Mouse (Mus musculus) limb, embryonic 15.5 days (tissue): ENCODE results near the gene D430041D05Rik. TPM values are rescaled to one million over a fixed set of nuclear protein-coding genes. Genes with fewer than 3 reads are reported as not detected.

Experiments
- ATAC-seq: fragments of 200-750 bp; cut with Nextera tagmentation; 2 replicates; pipeline ENCODE4 v1.8.0; 2017; ENCODE audit warnings: low read depth, moderate TSS enrichment; ENCODE audit not compliant: insufficient number of reproducible peaks, low FRiP score, low TSS enrichment
- H3K27ac ChIP-seq: fragments of 300-500 bp; sonication (generic); 2 replicates; pipeline ENCODE4 v1.5.1; 2015; ENCODE audit warnings: moderate library complexity, mild to moderate bottlenecking, inconsistent platforms
- H3K27me3 ChIP-seq: fragments of 300-500 bp; sonication (generic); 2 replicates; pipeline ENCODE4 v1.6.1; 2015; ENCODE audit warnings: inconsistent platforms
- H3K36me3 ChIP-seq: fragments of 300-500 bp; sonication (generic); 2 replicates; pipeline ENCODE4 v1.6.1; 2015; ENCODE audit warnings: inconsistent platforms
- H3K4me1 ChIP-seq: fragments of 300-500 bp; sonication (generic); 2 replicates; pipeline ENCODE4 v1.6.1; 2015; ENCODE audit warnings: inconsistent platforms
- H3K4me2 ChIP-seq: fragments of 300-500 bp; sonication (generic); 2 replicates; pipeline ENCODE4 v1.6.1; 2015; ENCODE audit warnings: mild to moderate bottlenecking, inconsistent platforms
- H3K4me3 ChIP-seq: fragments of 300-500 bp; sonication (generic); 2 replicates; pipeline ENCODE4 v1.5.1; 2015; ENCODE audit warnings: mild to moderate bottlenecking, inconsistent platforms
- H3K9ac ChIP-seq: fragments of 300-500 bp; sonication (generic); 2 replicates; pipeline ENCODE4 v1.6.1; 2015; ENCODE audit warnings: inconsistent platforms
- H3K9me3 ChIP-seq: fragments of 300-500 bp; sonication (generic); 2 replicates; pipeline ENCODE4 v1.6.1; 2016; ENCODE audit warnings: inconsistent platforms
- WGBS: fragments of 180-500 bp; shearing (Covaris S2); methylation state at CpG from one replicate; pipeline ENCODE4 v1.1.7; 2015; 5-methylcytosine and 5-hydroxymethylcytosine counted together
- polyA plus RNA-seq: library from polyadenylated mRNA; unstranded; fragments of >200 nt; fragmentation: Nextera tagmentation; extraction: Ambion mirVana; gene quantifications from 2 replicates; pipeline ENCODE4 v1.2.1, GENCODE M21; 2015

D430041D05Rik gene
- polyA plus RNA-seq, 1 experiment from 2014 or later, result 0.87 TPM

DNA sequence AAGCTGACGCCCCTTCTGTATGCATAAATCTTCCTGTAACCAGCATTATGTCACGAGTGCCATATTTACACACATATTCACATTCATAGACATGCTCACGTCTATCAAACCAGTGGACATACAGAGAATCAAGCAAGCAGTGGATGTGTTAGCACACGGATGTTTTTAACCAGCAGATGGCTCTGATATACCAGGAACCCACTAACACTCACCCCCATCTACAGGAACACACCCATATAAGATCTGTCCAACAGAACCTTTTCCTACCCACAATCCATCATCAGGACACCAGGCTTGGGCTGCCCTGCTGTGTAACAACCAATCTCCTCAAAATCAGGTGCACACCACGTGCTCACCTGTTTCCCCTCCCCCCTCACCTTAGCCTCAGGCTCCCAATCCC lies 76.9 kb downstream of the D430041D05Rik start:
- no peak for ATAC-seq
- no peaks in the 10 kb centered on the region for H3K36me3 ChIP-seq
- H3K9ac ChIP-seq, result no peak overlapping the region
- no peak overlapping the region for H3K27ac ChIP-seq
- no peaks in the 10 kb centered on the region for H3K27me3 ChIP-seq
- H3K4me3 ChIP-seq, result no peak overlapping the region
- 0 out of 2 replicates have a peak, but pooled peaks cover 2% of the 10 kb centered on the region for H3K4me1 ChIP-seq
- H3K9me3 ChIP-seq, result no peaks in the 10 kb centered on the region
- H3K4me2 ChIP-seq, result no peak overlapping the region
- 61% methylated on average over 5 of the region's 5 CpGs for WGBS

GRCm38 (mm10) chr2:104332707-104333106 lies 78.1 kb downstream of the D430041D05Rik start:
- 32% methylated on average over 4 of the region's 4 CpGs for WGBS

DNA sequence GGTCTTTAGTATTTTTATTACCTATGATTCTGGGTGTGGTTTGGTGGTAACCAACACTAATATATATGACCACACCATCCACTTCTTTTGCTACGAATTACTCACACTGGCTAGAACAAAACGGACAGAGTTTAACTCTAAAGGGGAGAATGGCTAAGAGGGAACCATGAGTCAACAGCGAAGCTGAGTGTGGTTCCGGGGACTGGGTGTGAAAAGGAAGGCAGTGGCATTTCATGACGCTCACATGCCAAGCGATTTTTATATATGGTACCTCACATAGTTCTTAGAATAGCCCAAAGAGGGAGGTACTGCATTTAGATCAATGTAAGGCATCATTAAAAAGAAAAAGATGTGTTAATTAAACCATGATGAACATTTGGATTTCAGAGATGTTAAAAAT lies 79.6 kb downstream of the D430041D05Rik start:
- no peak for ATAC-seq
- no peaks in the 10 kb centered on the region for H3K36me3 ChIP-seq
- no peak overlapping the region for H3K4me2 ChIP-seq
- 0 out of 2 replicates have a peak, but pooled peaks cover 2% of the 10 kb centered on the region for H3K4me1 ChIP-seq
- no peak overlapping the region for H3K9ac ChIP-seq
- H3K27me3 ChIP-seq, result no peaks in the 10 kb centered on the region
- no peak overlapping the region for H3K27ac ChIP-seq
- 72% methylated on average over 6 of the region's 6 CpGs for WGBS
- no peak overlapping the region for H3K4me3 ChIP-seq
- no peaks in the 10 kb centered on the region for H3K9me3 ChIP-seq

More at GRCm38 (mm10) chr2:104332707-104333106, 78.1 kb downstream of the D430041D05Rik start:
- no peak overlapping the region for H3K4me3 ChIP-seq
- ATAC-seq, result no peak
- no peaks in the 10 kb centered on the region for H3K27me3 ChIP-seq
- H3K9me3 ChIP-seq, result no peaks in the 10 kb centered on the region
- H3K27ac ChIP-seq, result no peak overlapping the region
- no peak overlapping the region for H3K9ac ChIP-seq
- H3K4me2 ChIP-seq, result no peak overlapping the region
- H3K4me1 ChIP-seq, result 0 out of 2 replicates have a peak, but pooled peaks cover 2% of the 10 kb centered on the region
- H3K36me3 ChIP-seq, result no peaks in the 10 kb centered on the region

DNA sequence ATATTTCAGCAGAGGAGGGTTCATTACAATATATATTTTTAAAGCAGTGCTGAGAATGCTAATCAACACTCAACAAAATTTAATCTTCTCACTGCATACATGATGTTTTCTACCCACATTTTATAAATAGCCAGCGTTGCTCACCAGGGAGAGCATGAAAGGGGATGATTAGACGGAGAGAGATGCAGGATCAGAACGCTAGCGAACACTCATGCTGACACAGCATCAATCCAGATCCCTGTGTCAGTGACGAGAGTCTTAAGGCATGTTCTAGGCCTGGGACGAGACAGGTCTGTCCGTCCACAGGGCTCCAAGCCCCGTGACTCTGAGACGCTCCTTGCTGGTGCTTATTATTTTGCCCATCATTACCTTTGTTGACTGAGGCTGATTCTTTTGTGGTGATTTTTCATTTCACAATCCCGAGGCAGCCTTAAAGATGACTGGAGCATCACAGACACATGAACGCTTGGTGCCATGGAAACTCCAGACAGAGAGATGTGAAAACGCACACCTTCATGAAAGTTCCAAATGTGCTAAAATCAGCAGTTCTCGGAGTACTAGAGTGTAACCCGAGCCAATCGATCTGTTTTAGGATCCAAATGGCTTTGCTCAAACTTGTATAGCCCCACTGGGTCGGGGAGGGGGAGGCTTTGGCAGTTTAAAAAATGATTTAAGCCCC lies 83.6 kb downstream of the D430041D05Rik start:
- no peak for ATAC-seq
- no peak overlapping the region for H3K9ac ChIP-seq
- WGBS, result 55% methylated on average over 16 of the region's 16 CpGs
- H3K27ac ChIP-seq, result no peak overlapping the region
- no peaks in the 10 kb centered on the region for H3K36me3 ChIP-seq
- H3K9me3 ChIP-seq, result no peaks in the 10 kb centered on the region
- no peaks in the 10 kb centered on the region for H3K27me3 ChIP-seq
- H3K4me1 ChIP-seq, result 0 out of 2 replicates have a peak, but pooled peaks cover 2% of the 10 kb centered on the region
- H3K4me2 ChIP-seq, result no peak overlapping the region
- H3K4me3 ChIP-seq, result no peak overlapping the region

DNA sequence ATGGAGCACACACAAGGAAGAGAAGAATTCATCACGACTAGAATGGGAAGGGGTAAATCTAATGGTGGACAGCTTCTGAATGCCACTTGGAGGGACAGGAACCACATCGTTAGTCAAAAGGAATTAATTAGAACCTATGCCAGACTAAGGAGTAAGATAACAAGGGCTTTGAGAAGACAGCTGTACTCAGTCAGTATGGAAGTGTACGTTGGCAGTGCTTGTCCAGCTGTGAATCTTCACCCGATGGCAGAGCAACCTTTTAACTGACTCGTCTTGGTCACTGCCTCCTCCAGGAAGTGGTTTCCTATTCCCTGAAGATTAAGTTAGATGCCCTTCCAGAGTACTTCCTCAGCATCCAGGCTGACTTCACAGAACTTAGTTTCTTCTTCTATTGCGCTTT lies 87.0 kb downstream of the D430041D05Rik start:
- Histone ChIP-seq H3K4me3 (no peak overlapping the region), H3K27ac (no peak overlapping the region), H3K4me1 (peaks cover 4% of the 10 kb centered on the region; the same call in 1 of the 2 replicates), H3K4me2 (no peak overlapping the region), H3K36me3 (no peaks in the 10 kb centered on the region), H3K27me3 (no peaks in the 10 kb centered on the region), H3K9ac (no peak overlapping the region), H3K9me3 (no peaks in the 10 kb centered on the region)
- 71% methylated on average over 6 of the region's 6 CpGs for WGBS
- no peak for ATAC-seq

- 82% methylated on average over 5 of the region's 5 CpGs for WGBS
- no peak for ATAC-seq
- Histone ChIP-seq H3K4me3 (no peak overlapping the region), H3K9ac (no peak overlapping the region), H3K27me3 (no peaks in the 10 kb centered on the region), H3K4me2 (no peak overlapping the region), H3K36me3 (no peaks in the 10 kb centered on the region), H3K9me3 (no peaks in the 10 kb centered on the region), H3K27ac (no peak overlapping the region), H3K4me1 (peaks cover 8% of the 10 kb centered on the region; the same call in 1 of the 2 replicates)
Measured at GRCm38 (mm10) chr2:104323351-104323750, 87.5 kb downstream of the D430041D05Rik start.

- H3K36me3 ChIP-seq, result no peaks in the 10 kb centered on the region
- ATAC-seq, result no peak
- H3K4me1 ChIP-seq, result peaks cover 11% of the 10 kb centered on the region; the same call in 1 of the 2 replicates
- H3K4me2 ChIP-seq, result no peak overlapping the region
- no peak overlapping the region for H3K27ac ChIP-seq
- H3K4me3 ChIP-seq, result no peak overlapping the region
- no peaks in the 10 kb centered on the region for H3K27me3 ChIP-seq
- 82% methylated on average over 13 of the region's 13 CpGs for WGBS
- no peak overlapping the region for H3K9ac ChIP-seq
- H3K9me3 ChIP-seq, result no peaks in the 10 kb centered on the region
Measured at GRCm38 (mm10) chr2:104320061-104320624, 90.7 kb downstream of the D430041D05Rik start.

- no peaks in the 10 kb centered on the region for H3K9me3 ChIP-seq
- no peak overlapping the region for H3K9ac ChIP-seq
- H3K4me3 ChIP-seq, result no peak overlapping the region
- peaks cover 11% of the 10 kb centered on the region; the same call in 1 of the 2 replicates for H3K4me1 ChIP-seq
- WGBS, result 96% methylated on average over 10 of the region's 10 CpGs
- ATAC-seq, result no peak; the same call in 1 of the 2 replicates
- no peak overlapping the region for H3K4me2 ChIP-seq
- no peak overlapping the region for H3K27ac ChIP-seq
- H3K36me3 ChIP-seq, result no peaks in the 10 kb centered on the region
- no peaks in the 10 kb centered on the region for H3K27me3 ChIP-seq
Measured at GRCm38 (mm10) chr2:104319443-104319842, 91.4 kb downstream of the D430041D05Rik start.

GRCm38 (mm10) chr2:104318881-104319280 lies 91.9 kb downstream of the D430041D05Rik start:
- H3K27me3 ChIP-seq, result no peaks in the 10 kb centered on the region
- ATAC-seq, result no peak; the same call in 1 of the 2 replicates
- H3K27ac ChIP-seq, result no peak overlapping the region
- no peaks in the 10 kb centered on the region for H3K36me3 ChIP-seq
- 23% methylated on average over 8 of the region's 8 CpGs for WGBS
- H3K4me3 ChIP-seq, result no peak overlapping the region
- peaks cover 11% of the 10 kb centered on the region; the same call in 1 of the 2 replicates for H3K4me1 ChIP-seq
- no peaks in the 10 kb centered on the region for H3K9me3 ChIP-seq
- no peak overlapping the region for H3K4me2 ChIP-seq
- H3K9ac ChIP-seq, result no peak overlapping the region

DNA sequence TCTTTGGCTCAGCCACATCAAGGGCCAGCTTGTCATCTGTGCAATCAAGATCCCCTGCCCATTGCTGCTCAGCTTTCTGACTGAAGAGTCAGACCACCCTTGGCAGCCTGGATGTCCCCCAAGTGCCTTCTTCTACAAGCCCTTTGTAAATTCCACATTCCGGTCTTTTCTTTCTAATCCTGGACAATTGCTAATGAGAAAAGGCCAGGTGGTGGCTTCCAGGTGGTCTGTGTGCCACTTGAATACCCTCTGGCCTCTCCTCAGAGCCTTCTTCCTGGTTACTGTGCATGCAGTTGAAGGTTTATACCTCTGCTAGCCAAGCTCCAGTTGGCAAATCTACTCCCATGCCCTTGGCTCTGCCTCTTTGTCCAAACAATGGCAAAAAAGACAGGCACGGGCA lies 92.6 kb downstream of the D430041D05Rik start:
- no peaks in the 10 kb centered on the region for H3K36me3 ChIP-seq
- H3K4me3 ChIP-seq, result no peak overlapping the region
- H3K27me3 ChIP-seq, result no peaks in the 10 kb centered on the region
- no peak overlapping the region for H3K27ac ChIP-seq
- H3K4me1 ChIP-seq, result peaks cover 11% of the 10 kb centered on the region; the same call in 1 of the 2 replicates
- ATAC-seq, result no peak
- H3K9me3 ChIP-seq, result no peaks in the 10 kb centered on the region
- no peak overlapping the region for H3K9ac ChIP-seq
- WGBS, result 59% methylated on average over 2 of the region's 2 CpGs
- no peak overlapping the region for H3K4me2 ChIP-seq

- Histone ChIP-seq H3K4me2 (no peak overlapping the region), H3K4me3 (no peak overlapping the region), H3K27ac (no peak overlapping the region), H3K36me3 (no peaks in the 10 kb centered on the region), H3K9me3 (no peaks in the 10 kb centered on the region), H3K9ac (no peak overlapping the region), H3K27me3 (no peaks in the 10 kb centered on the region), H3K4me1 (peaks cover 11% of the 10 kb centered on the region; the same call in 1 of the 2 replicates)
- no peak for ATAC-seq
- 52% methylated on average over 6 of the region's 6 CpGs for WGBS
Measured at GRCm38 (mm10) chr2:104317631-104318030, 93.2 kb downstream of the D430041D05Rik start.

DNA sequence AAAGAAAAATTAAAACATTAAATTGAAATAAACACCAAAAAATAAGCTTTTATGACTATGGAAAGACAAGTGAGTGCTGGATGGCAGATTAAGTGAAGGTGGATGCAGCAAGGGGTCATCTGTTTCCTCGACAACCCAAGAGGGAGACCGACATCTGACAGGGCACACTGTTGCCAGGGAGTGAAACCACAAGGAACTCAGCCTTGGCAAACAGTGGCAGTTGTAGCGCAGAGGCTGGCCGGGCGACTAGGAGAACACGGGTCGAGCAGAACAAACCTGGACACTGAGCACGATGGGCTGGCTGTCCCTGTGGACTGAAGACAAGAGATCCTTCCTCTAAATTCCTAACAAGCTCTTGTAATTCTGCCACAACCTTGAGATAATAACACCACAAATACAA lies 94.3 kb downstream of the D430041D05Rik start:
- ATAC-seq, result no peak
- H3K4me2 ChIP-seq, result no peak overlapping the region
- H3K4me1 ChIP-seq, result peaks cover 11% of the 10 kb centered on the region; the same call in 1 of the 2 replicates
- H3K4me3 ChIP-seq, result no peak overlapping the region
- H3K9me3 ChIP-seq, result no peaks in the 10 kb centered on the region
- no peak overlapping the region for H3K27ac ChIP-seq
- H3K27me3 ChIP-seq, result no peaks in the 10 kb centered on the region
- H3K36me3 ChIP-seq, result no peaks in the 10 kb centered on the region
- no peak overlapping the region for H3K9ac ChIP-seq
- WGBS, result 89% methylated on average over 8 of the region's 8 CpGs
